Comparison of ENCODE assay signal across 30 mouse cellular contexts in the genomic region with DNA sequence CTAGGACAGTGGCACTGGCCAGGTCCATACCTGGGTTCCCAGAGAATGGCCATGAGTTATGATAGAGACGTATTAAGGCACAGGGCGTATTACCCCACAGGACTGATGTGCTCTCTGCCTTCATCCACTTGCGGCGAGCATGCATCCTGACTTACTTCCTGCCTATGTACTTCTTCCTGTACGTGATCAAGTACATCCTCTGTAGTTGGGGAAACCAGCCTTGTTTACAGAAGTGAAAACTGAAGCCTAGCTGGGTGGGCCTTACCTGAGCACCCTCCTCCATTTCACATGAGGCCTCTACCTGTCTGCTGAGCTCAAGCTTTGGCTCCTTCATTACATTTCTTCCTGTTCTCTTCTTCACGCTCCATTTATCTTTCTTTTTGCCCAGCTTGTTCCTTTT. TPM values are rescaled to one million over a fixed set of nuclear protein-coding genes. Genes with fewer than 3 reads are reported as not detected.
DNase-seq lines count a peak whose midpoint lies in the region; ATAC-seq lines count a peak whose summit lies in the region.
"Had no signal": no experiment of that assay in that cellular context is flagged by ENCODE, and none has a peak within 500 bp of the region (broad histone marks: within the 10 kb centered on the region; RNA-seq: fewer than 3 reads in every experiment).

No protein-coding gene starts in this region.

- H3K27me3 ChIP-seq in midbrain, embryonic 11.5 days (ENCODE audit: control insufficient read depth, insufficient read depth, low read length) = no peaks in the 10 kb centered on the region
- no peaks in the 10 kb centered on the region for H3K27me3 ChIP-seq in midbrain, embryonic 13.5 days
- H3K27me3 ChIP-seq: embryonic facial prominence, embryonic 12.5 days; heart, embryonic 15.5 days; hindbrain, embryonic 12.5 days; limb, embryonic 15.5 days; liver, embryonic 13.5 days; neural tube, embryonic 12.5 days had no signal

- 90% methylated on average over 6 of the region's 6 CpGs for WGBS in midbrain, embryonic 11.5 days
- WGBS in midbrain, embryonic 13.5 days = 96% methylated on average over 6 of the region's 6 CpGs

- no peak overlapping the region for H3K27ac ChIP-seq in midbrain, embryonic 11.5 days (ENCODE audit: low read depth, low read length)
- no peak overlapping the region for H3K27ac ChIP-seq in midbrain, embryonic 13.5 days
- H3K27ac ChIP-seq: embryonic facial prominence, embryonic 12.5 days; forebrain, embryonic 10.5 days; heart, embryonic 10.5 days; heart, embryonic 15.5 days; hindbrain, embryonic 12.5 days; hindbrain, postnatal 0 days; layer of hippocampus, adult 2 months; limb, embryonic 10.5 days; limb, embryonic 15.5 days; liver, embryonic 13.5 days; neural tube, embryonic 12.5 days had no signal

- DNase-seq in midbrain, embryonic 11.5 days (ENCODE audit: low spot score, missing footprints) = peak; percentile 23
- DNase-seq in CD4-positive helper T cell, adult 2 months (ENCODE audit: low read depth, low spot score) = peak; percentile 63
- DNase-seq in frontal cortex, postnatal 25 days (ENCODE audit: low spot score in 2 of 2) = no peak
- no peak for DNase-seq in adrenal gland, postnatal 25 days
- no peak for DNase-seq in layer of hippocampus, adult 9-10 months (ENCODE audit: low spot score)
- DNase-seq: adrenal gland, adult 8-10 months; cerebellum, adult 8-10 months; cerebellum, postnatal 25 days; forebrain, postnatal 0 days; gastrocnemius, postnatal 14 days; kidney, adult 11 months; kidney, postnatal 36 days; liver, embryonic 13.5 days; lung, adult 18-20 months; lung, postnatal 4 days had no signal

- no peak for ATAC-seq in midbrain, embryonic 11.5 days (ENCODE audit: low FRiP score)
- ATAC-seq in midbrain, embryonic 13.5 days = no peak
- ATAC-seq in CD4-positive, CD25-positive, alpha-beta regulatory T cell, adult 4 months = peak; percentile 98
- peak; percentile 94 for ATAC-seq in inflammation-experienced regulatory T-cells, adult 6 months
- ATAC-seq: forebrain, postnatal 0 days; hindbrain, postnatal 0 days; lung, postnatal 0 days; midbrain, embryonic 16.5 days had no signal

- H3K4me1 ChIP-seq in midbrain, embryonic 11.5 days (ENCODE audit: control insufficient read depth, insufficient read depth, low read length) = no peaks in the 10 kb centered on the region
- 0 out of 2 replicates have a peak, but pooled peaks cover 5% of the 10 kb centered on the region for H3K4me1 ChIP-seq in midbrain, embryonic 13.5 days (replicated peaks)
- H3K4me1 ChIP-seq: embryonic facial prominence, embryonic 12.5 days; forebrain, embryonic 10.5 days; heart, embryonic 10.5 days; hindbrain, embryonic 12.5 days; limb, embryonic 10.5 days; limb, embryonic 15.5 days; neural tube, embryonic 12.5 days had no signal

- no peak overlapping the region for H3K4me3 ChIP-seq in midbrain, embryonic 11.5 days (ENCODE audit: low read depth, low read length)
- H3K4me3 ChIP-seq in midbrain, embryonic 13.5 days (replicated peaks) = no peak overlapping the region
- H3K4me3 ChIP-seq: embryonic facial prominence, embryonic 12.5 days; forebrain, embryonic 10.5 days; heart, embryonic 10.5 days; heart, embryonic 15.5 days; hindbrain, embryonic 12.5 days; layer of hippocampus, adult 2 months; limb, embryonic 10.5 days; limb, embryonic 15.5 days; liver, embryonic 13.5 days; neural tube, embryonic 12.5 days had no signal

- no peaks in the 10 kb centered on the region for H3K9me3 ChIP-seq in midbrain, embryonic 11.5 days (ENCODE audit: control insufficient read depth, low read length)
- no peaks in the 10 kb centered on the region for H3K9me3 ChIP-seq in midbrain, embryonic 13.5 days
- H3K9me3 ChIP-seq: embryonic facial prominence, embryonic 12.5 days; forebrain, embryonic 10.5 days; heart, embryonic 10.5 days; heart, embryonic 15.5 days; hindbrain, embryonic 12.5 days; limb, embryonic 10.5 days; limb, embryonic 15.5 days; liver, embryonic 13.5 days; neural tube, embryonic 12.5 days had no signal

- H3K36me3 ChIP-seq in midbrain, embryonic 11.5 days (ENCODE audit: control insufficient read depth, insufficient read depth, low read length) = peaks cover 36% of the 10 kb centered on the region
- peaks cover 91% of the 10 kb centered on the region for H3K36me3 ChIP-seq in midbrain, embryonic 13.5 days

- H3K9ac ChIP-seq in midbrain, embryonic 11.5 days (ENCODE audit: low read length) = no peak overlapping the region
- H3K9ac ChIP-seq in midbrain, embryonic 13.5 days (replicated peaks) = no peak overlapping the region
- H3K9ac ChIP-seq: embryonic facial prominence, embryonic 12.5 days; forebrain, postnatal 0 days; heart, embryonic 15.5 days; hindbrain, embryonic 12.5 days; limb, embryonic 15.5 days; liver, embryonic 13.5 days; neural tube, embryonic 12.5 days had no signal

- H3K4me2 ChIP-seq in midbrain, embryonic 11.5 days = no peak overlapping the region
- no peak overlapping the region for H3K4me2 ChIP-seq in midbrain, embryonic 13.5 days (replicated peaks)
- H3K4me2 ChIP-seq: embryonic facial prominence, embryonic 12.5 days; heart, embryonic 15.5 days; hindbrain, embryonic 12.5 days; limb, embryonic 15.5 days; liver, embryonic 13.5 days; neural tube, embryonic 12.5 days had no signal

RNA-seq across cellular contexts. Expression of a gene that starts 9.0 kb away (rescaled TPM):
- 56.8 and 61.9 TPM in 2 replicates for polyA plus RNA-seq in midbrain, embryonic 11.5 days (2014; fragmentation: Nextera tagmentation; extraction: Ambion mirVana)
- polyA plus RNA-seq in midbrain, embryonic 13.5 days (2015; fragmentation: Nextera tagmentation; extraction: Ambion mirVana) = 52.0 and 53.7 TPM in 2 replicates
- 10 to 100 TPM; 61.1 to 68.8 TPM for polyA plus RNA-seq in CD4-positive, CD25-positive, alpha-beta regulatory T cell, adult 4 months (2017; shearing (Covaris generic))
- 10 to 100 TPM; 70.0 to 79.5 (median 70.1) TPM for polyA plus RNA-seq in inflammation-experienced regulatory T-cells, adult 6 months (2017; shearing (Covaris generic))
- total RNA-seq in adrenal gland, postnatal 25 days (2021) = 37.9 and 38.5 TPM in 2 replicates

RNA-seq across cellular contexts. Expression of a gene that starts 9.4 kb away (rescaled TPM):
- 66.6 and 67.2 TPM in 2 replicates for polyA plus RNA-seq in midbrain, embryonic 11.5 days (2014; fragmentation: Nextera tagmentation; extraction: Ambion mirVana)
- polyA plus RNA-seq in midbrain, embryonic 13.5 days (2015; fragmentation: Nextera tagmentation; extraction: Ambion mirVana) = 61.2 and 62.6 TPM in 2 replicates
- polyA plus RNA-seq in CD4-positive, CD25-positive, alpha-beta regulatory T cell, adult 4 months (2017; shearing (Covaris generic)) = 10 to 100 TPM; 43.6 to 56.9 TPM
- polyA plus RNA-seq in inflammation-experienced regulatory T-cells, adult 6 months (2017; shearing (Covaris generic)) = 10 to 100 TPM; 39.2 to 58.9 (median 57.3) TPM
- 13.3 and 22.0 TPM in 2 replicates for total RNA-seq in adrenal gland, postnatal 25 days (2021)

RNA-seq across cellular contexts. Expression of a gene that starts 30.4 kb away (rescaled TPM):
- 157 and 173 TPM in 2 replicates for polyA plus RNA-seq in midbrain, embryonic 11.5 days (2014; fragmentation: Nextera tagmentation; extraction: Ambion mirVana)
- 171 and 194 TPM in 2 replicates for polyA plus RNA-seq in midbrain, embryonic 13.5 days (2015; fragmentation: Nextera tagmentation; extraction: Ambion mirVana)
- polyA plus RNA-seq in CD4-positive, CD25-positive, alpha-beta regulatory T cell, adult 4 months (2017; shearing (Covaris generic)) = 100 to 1,000 TPM; 507 to 582 TPM
- 100 to 1,000 TPM; 382 to 646 (median 498) TPM for polyA plus RNA-seq in inflammation-experienced regulatory T-cells, adult 6 months (2017; shearing (Covaris generic))
- total RNA-seq in adrenal gland, postnatal 25 days (2021) = 168 and 186 TPM in 2 replicates

RNA-seq across cellular contexts. Expression of a gene that starts 50.6 kb away (rescaled TPM):
- polyA plus RNA-seq in midbrain, embryonic 11.5 days (2014; fragmentation: Nextera tagmentation; extraction: Ambion mirVana) = 39.0 and 47.3 TPM in 2 replicates
- 24.6 and 24.7 TPM in 2 replicates for polyA plus RNA-seq in midbrain, embryonic 13.5 days (2015; fragmentation: Nextera tagmentation; extraction: Ambion mirVana)
- 10 to 100 TPM; 18.3 to 19.3 TPM for polyA plus RNA-seq in CD4-positive, CD25-positive, alpha-beta regulatory T cell, adult 4 months (2017; shearing (Covaris generic))
- 10 to 100 TPM; 13.7 to 30.8 (median 27.1) TPM for polyA plus RNA-seq in inflammation-experienced regulatory T-cells, adult 6 months (2017; shearing (Covaris generic))
- 21.6 and 23.1 TPM in 2 replicates for total RNA-seq in adrenal gland, postnatal 25 days (2021)

Comparison
In these comparisons a context has a peak if more than half of its experiments do, and no peak if none do; other contexts are left out.
1. ATAC-seq: peak in CD4-positive, CD25-positive, alpha-beta regulatory T cell, adult 4 months (single experiment) and inflammation-experienced regulatory T-cells, adult 6 months (single experiment); none in midbrain, embryonic 11.5 days (single experiment) and midbrain, embryonic 13.5 days (single experiment).
2. DNase-seq: peak in midbrain, embryonic 11.5 days (single experiment) and CD4-positive helper T cell, adult 2 months (single experiment); none in frontal cortex, postnatal 25 days (0 of 2), adrenal gland, postnatal 25 days (single experiment) and layer of hippocampus, adult 9-10 months (single experiment).